Mouse (Mus musculus) neural tube, embryonic 11.5 days (tissue): ENCODE data around the gene Serinc3. TPM values are rescaled to one million over a fixed set of nuclear protein-coding genes. Genes with fewer than 3 reads are reported as not detected.

ENCODE experiments used
- polyA plus RNA-seq: library from polyadenylated mRNA; unstranded; fragments of >200 nt; fragmentation: Nextera tagmentation; extraction: Ambion mirVana; gene quantifications from 2 replicates; pipeline ENCODE4 v1.2.1, GENCODE M21; 2014

Gene Serinc3
- polyA plus RNA-seq, 1 experiment from 2014 or later = 33.3 TPM

Other genes starting within 250 kb of the Serinc3 start
- gene Jph2, start 247.1 kb downstream of the Serinc3 start, polyA plus RNA-seq = 0.50 and 0.52 TPM in 2 replicates
- 85.4 and 86.7 TPM in 2 replicates for gene Oser1, start 220.4 kb downstream of the Serinc3 start, polyA plus RNA-seq
- 50.4 and 53.8 TPM in 2 replicates for gene Gdap1l1, start 206.7 kb downstream of the Serinc3 start, polyA plus RNA-seq
- 12.7 and 13.9 TPM in 2 replicates for gene Fitm2, start 172.5 kb downstream of the Serinc3 start, polyA plus RNA-seq
- 0.28 and 0.37 TPM in 2 replicates for gene R3hdml, start 152.8 kb downstream of the Serinc3 start, polyA plus RNA-seq
- not detected in 2 replicates for gene Hnf4a, start 138.3 kb downstream of the Serinc3 start, polyA plus RNA-seq
- gene Ttpal, start 42.8 kb downstream of the Serinc3 start, polyA plus RNA-seq = 46.4 and 47.3 TPM in 2 replicates
- 130 and 134 TPM in 2 replicates for gene Pkig, start 13.3 kb upstream of the Serinc3 start, polyA plus RNA-seq
- gene Ada, start 105.1 kb upstream of the Serinc3 start, polyA plus RNA-seq = 5.1 and 8.6 TPM in 2 replicates
- gene Ccn5, start 175.7 kb upstream of the Serinc3 start, polyA plus RNA-seq = 0.27 and 0.44 TPM in 2 replicates
- not detected in 2 replicates for gene Kcnk15, start 208.5 kb upstream of the Serinc3 start, polyA plus RNA-seq